8 mouse cellular contexts compared by ENCODE assay signal in genomic region chr10:128748252-128748864, GRCm38 (mm10). TPM values are rescaled to one million over a fixed set of nuclear protein-coding genes. Genes with fewer than 3 reads are reported as not detected.
DNase-seq lines count a peak whose midpoint lies in the region; ATAC-seq and TF ChIP-seq lines count a peak whose summit lies in the region.

No protein-coding gene starts in this region.

- peak overlapping the region; percentile 97 for H3K9ac ChIP-seq in MEL (ENCODE audit: control insufficient read depth, low read depth, low read length, poor library complexity, severe bottlenecking)
- H3K9ac ChIP-seq in forebrain, embryonic 14.5 days (ENCODE audit: low read length), result peak overlapping the region; percentile 84

- H3K9me3 ChIP-seq in MEL (replicated peaks; ENCODE audit: insufficient read depth, low read length), result no peaks in the 10 kb centered on the region
- no peaks in the 10 kb centered on the region for H3K9me3 ChIP-seq in forebrain, embryonic 14.5 days (replicated peaks; ENCODE audit: control insufficient read depth, low read length)

- no peak for TF ChIP-seq EP300 in MEL (IDR thresholded peaks at IDR 0.05; ENCODE audit: low read depth in 1 of 2, low read length in 2 of 2)

- DNase-seq in MEL (ENCODE audit: low read depth, low spot score), result peak; percentile 96
- peak; percentile 79 for DNase-seq in cerebellum, adult 11 months
- peak; percentile 97 for DNase-seq in forebrain, embryonic 14.5 days (ENCODE audit: low spot score)
- DNase-seq in heart, postnatal 25 days (ENCODE audit: low spot score), result peak; percentile 42
- DNase-seq in layer of hippocampus, adult 18-20 months (ENCODE audit: low spot score in 2 of 2), result peak; percentile 71 to 86
- peak; percentile 76 for DNase-seq in lung, adult 2 months
- DNase-seq in thymus, adult 2 months, result peak; percentile 80

- H3K4me2 ChIP-seq in forebrain, embryonic 14.5 days (ENCODE audit: low read length), result peak overlapping the region; percentile 85

- intact Hi-C loops in heart, postnatal 25 days (cut with DNase I), result loop anchor here (1.0 to 2.0 kb wide), 2 partner anchors 30 to 57 kb away; no protein-coding TSS in a partner anchor

- TF ChIP-seq POLR2A in MEL (IDR thresholded peaks at IDR 0.05; ENCODE audit: control insufficient read depth in 1 of 2, insufficient read depth in 1 of 2, low read depth in 1 of 2, low read length in 2 of 2, poor library complexity in 1 of 2), result peak in 1 of 2 experiments; percentile 74; a peak in 2 of 4 replicates
- TF ChIP-seq POLR2A in lung, adult 2 months (IDR thresholded peaks at IDR 0.05; ENCODE audit: borderline replicate concordance, extremely low read depth, low read depth, low read length), result peak; percentile 54; the same call in 1 of the 2 replicates
- peak; percentile 67; the same call in 1 of the 2 replicates for TF ChIP-seq POLR2A in thymus, adult 2 months (IDR thresholded peaks at IDR 0.05; ENCODE audit: control insufficient read depth, extremely low read depth, insufficient read depth, low read length, poor library complexity)

- H3K4me1 ChIP-seq in MEL (ENCODE audit: control insufficient read depth in 1 of 2, insufficient read depth in 2 of 2, low read length in 2 of 2), result peaks cover 2 to 25% of the 10 kb centered on the region in 2 experiments
- H3K4me1 ChIP-seq in forebrain, embryonic 14.5 days (ENCODE audit: control insufficient read depth, insufficient read depth, low read length), result peaks cover 20% of the 10 kb centered on the region
- H3K4me1 ChIP-seq in lung, adult 2 months (ENCODE audit: control insufficient read depth, insufficient read depth, low read length), result peaks cover 17% of the 10 kb centered on the region
- H3K4me1 ChIP-seq in thymus, adult 2 months (replicated peaks; ENCODE audit: control insufficient read depth, insufficient read depth, low read length), result peaks cover 10% of the 10 kb centered on the region

- peak in 2 of 3 experiments; percentile 49 to 50; a peak in 5 of 6 replicates for TF ChIP-seq CTCF in MEL (IDR thresholded peaks at IDR 0.05 in 2 of 3, conservative IDR thresholded peaks at IDR 0.05 in 1 of 3; ENCODE audit: control insufficient read depth in 1 of 3, insufficient read depth in 1 of 3, low read depth in 2 of 3, low read length in 3 of 3, poor library complexity in 1 of 3, severe bottlenecking in 1 of 3)
- 0 out of 2 replicates have a peak, but pooled peaks have one; percentile 8 for TF ChIP-seq CTCF in lung, adult 2 months (IDR thresholded peaks at IDR 0.05; ENCODE audit: insufficient read depth, low read length)
- peak; percentile 51; the same call in 1 of the 2 replicates for TF ChIP-seq CTCF in thymus, adult 2 months (IDR thresholded peaks at IDR 0.05; ENCODE audit: borderline replicate concordance, control insufficient read depth, extremely low read depth, insufficient read depth, low read length, poor library complexity)

- peaks cover 48% of the 10 kb centered on the region for H3K79me2 ChIP-seq in MEL (ENCODE audit: control insufficient read depth, insufficient read depth, low read length, poor library complexity)

- peak; percentile 96 for ATAC-seq in forebrain, embryonic 14.5 days
- ATAC-seq in neutrophil, adult 5-6 weeks (ENCODE audit: extremely low read depth, insufficient number of reproducible peaks, low FRiP score, poor library complexity, severe bottlenecking), result peak; percentile 70

- TF ChIP-seq RAD21 in MEL (IDR thresholded peaks at IDR 0.05; ENCODE audit: low read depth, low read length), result no peak

- no peaks in the 10 kb centered on the region for H3K27me3 ChIP-seq in MEL (ENCODE audit: control insufficient read depth in 1 of 2, insufficient read depth in 2 of 2, low read length in 2 of 2)
- H3K27me3 ChIP-seq in forebrain, embryonic 14.5 days (replicated peaks; ENCODE audit: control insufficient read depth, insufficient read depth, low read length), result peaks cover 16% of the 10 kb centered on the region
- no peaks in the 10 kb centered on the region for H3K27me3 ChIP-seq in thymus, adult 2 months (ENCODE audit: control insufficient read depth, insufficient read depth, low read length)

- H3K36me3 ChIP-seq in MEL (ENCODE audit: control insufficient read depth in 1 of 2, insufficient read depth in 2 of 2, low read length in 2 of 2), result peaks cover 4 to 22% of the 10 kb centered on the region in 2 experiments; a peak in 3 of 4 replicates
- 0 out of 2 replicates have a peak, but pooled peaks cover 10% of the 10 kb centered on the region for H3K36me3 ChIP-seq in forebrain, embryonic 14.5 days (ENCODE audit: control insufficient read depth, insufficient read depth, low read length)
- H3K36me3 ChIP-seq in thymus, adult 2 months (ENCODE audit: control insufficient read depth, insufficient read depth, low read length), result peaks cover 7% of the 10 kb centered on the region

- H3K27ac ChIP-seq in MEL (ENCODE audit: control insufficient read depth, low read depth, low read length), result peak overlapping the region; percentile 98
- H3K27ac ChIP-seq in forebrain, embryonic 14.5 days (ENCODE audit: low read depth, low read length), result peak overlapping the region; percentile 85
- H3K27ac ChIP-seq in thymus, adult 2 months (ENCODE audit: control insufficient read depth, insufficient read depth, low read length), result peak overlapping the region; percentile 99

- H3K4me3 ChIP-seq in MEL (ENCODE audit: control insufficient read depth in 1 of 2, insufficient read depth in 1 of 2, low read depth in 2 of 2, low read length in 2 of 2), result peak overlapping the region; percentile 96 to 97
- H3K4me3 ChIP-seq in forebrain, embryonic 14.5 days (ENCODE audit: low read depth, low read length), result peak overlapping the region; percentile 66
- peak overlapping the region; percentile 88 for H3K4me3 ChIP-seq in lung, adult 2 months (replicated peaks; ENCODE audit: extremely low read depth, low read depth, low read length)
- H3K4me3 ChIP-seq in thymus, adult 2 months (ENCODE audit: control insufficient read depth, insufficient read depth, low read length), result peak overlapping the region; percentile 88

- 0% methylated on average over 37 of the region's 37 CpGs for WGBS in forebrain, embryonic 14.5 days
- under 1% methylated on average over 37 of the region's 37 CpGs for WGBS in lung, adult 2 months
- under 1% methylated on average over 37 of the region's 37 CpGs for WGBS in thymus, adult 2 months

TF ChIP-seq in MEL, 35 proteins besides CTCF, POLR2A, EP300 and RAD21 (continues in another document):
- TF ChIP-seq CHD2 (IDR thresholded peaks at IDR 0.05; ENCODE audit: low read length), result no peak
- TF ChIP-seq MYC (IDR thresholded peaks at IDR 0.05; ENCODE audit: low read depth, low read length), result peak; percentile 51; the same call in 1 of the 2 replicates

RNA-seq across cellular contexts. Expression of gene Pym1, which starts 0.7 kb away (rescaled TPM):
- total RNA-seq in MEL (2012; rRNA removed), result 64.2 and 77.4 TPM in 2 replicates
- 100 to 1,000 TPM in 1 of 2 experiments, not detected in 1; 107 TPM for polyA plus RNA-seq in MEL (2012; ENCODE audit: insufficient read depth in 1 of 2, insufficient read length in 2 of 2, low read depth in 1 of 2, low replicate concordance in 2 of 2, missing spikeins in 1 of 2)
- polyA plus RNA-seq in forebrain, embryonic 14.5 days (2014; fragmentation: Nextera tagmentation; extraction: Ambion mirVana), result 48.4 and 55.4 TPM in 2 replicates
- total RNA-seq in heart, postnatal 25 days (2021), result 1 to 10 TPM; 6.8 to 8.6 TPM
- total RNA-seq in layer of hippocampus, adult 18-20 months (2021), result 10 to 100 TPM; 25.1 to 26.2 TPM
- polyA plus RNA-seq in lung, adult 2 months (2012; rRNA removed), result 15.9 and 22.4 TPM in 2 replicates
- total RNA-seq in neutrophil, adult 5-6 weeks (2017), result 56.3 and 57.8 TPM in 2 replicates
- polyA plus RNA-seq in thymus, adult 2 months (2012; rRNA removed), result 70.0 and 74.9 TPM in 2 replicates

RNA-seq across cellular contexts. Expression of gene Dgka, which starts 3.7 kb away (rescaled TPM):
- total RNA-seq in MEL (2012; rRNA removed), result 0.69 and 1.0 TPM in 2 replicates
- polyA plus RNA-seq in MEL (2012; ENCODE audit: insufficient read depth in 1 of 2, insufficient read length in 2 of 2, low read depth in 1 of 2, low replicate concordance in 2 of 2, missing spikeins in 1 of 2), result 1 to 10 TPM in 1 of 2 experiments, not detected in 1; 3.5 TPM
- polyA plus RNA-seq in forebrain, embryonic 14.5 days (2014; fragmentation: Nextera tagmentation; extraction: Ambion mirVana), result 3.8 and 4.5 TPM in 2 replicates
- 10 to 100 TPM; 11.7 to 11.9 TPM for total RNA-seq in heart, postnatal 25 days (2021)
- 10 to 100 TPM; 10.9 to 12.8 TPM for total RNA-seq in layer of hippocampus, adult 18-20 months (2021)
- 38.4 and 53.7 TPM in 2 replicates for polyA plus RNA-seq in lung, adult 2 months (2012; rRNA removed)
- 264 and 290 TPM in 2 replicates for total RNA-seq in neutrophil, adult 5-6 weeks (2017)
- 326 and 374 TPM in 2 replicates for polyA plus RNA-seq in thymus, adult 2 months (2012; rRNA removed)

RNA-seq across cellular contexts. Expression of gene Mmp19, which starts 42.4 kb away (rescaled TPM):
- 0.08 and 0.10 TPM in 2 replicates for total RNA-seq in MEL (2012; rRNA removed)
- polyA plus RNA-seq in MEL (2012; ENCODE audit: insufficient read depth in 1 of 2, insufficient read length in 2 of 2, low read depth in 1 of 2, low replicate concordance in 2 of 2, missing spikeins in 1 of 2), result under 1 TPM in 1 of 2 experiments, not detected in 1; 0.36 TPM
- 0.37 and 0.62 TPM in 2 replicates for polyA plus RNA-seq in forebrain, embryonic 14.5 days (2014; fragmentation: Nextera tagmentation; extraction: Ambion mirVana)
- 1 to 10 TPM; 3.1 to 3.2 TPM for total RNA-seq in heart, postnatal 25 days (2021)
- total RNA-seq in layer of hippocampus, adult 18-20 months (2021), result under 1 TPM; 0.43 to 0.50 TPM
- polyA plus RNA-seq in lung, adult 2 months (2012; rRNA removed), result 10.0 and 10.3 TPM in 2 replicates
- total RNA-seq in neutrophil, adult 5-6 weeks (2017), result 4.2 and 4.4 TPM in 2 replicates
- polyA plus RNA-seq in thymus, adult 2 months (2012; rRNA removed), result 1.8 and 3.9 TPM in 2 replicates

RNA-seq across cellular contexts. Expression of gene Cdk2, which starts 43.5 kb away (rescaled TPM):
- total RNA-seq in MEL (2012; rRNA removed), result 34.2 and 40.5 TPM in 2 replicates
- 10 to 100 TPM in 1 of 2 experiments, not detected in 1; 72.4 TPM for polyA plus RNA-seq in MEL (2012; ENCODE audit: insufficient read depth in 1 of 2, insufficient read length in 2 of 2, low read depth in 1 of 2, low replicate concordance in 2 of 2, missing spikeins in 1 of 2)
- 41.0 and 43.8 TPM in 2 replicates for polyA plus RNA-seq in forebrain, embryonic 14.5 days (2014; fragmentation: Nextera tagmentation; extraction: Ambion mirVana)
- 10 to 100 TPM; 12.7 to 15.7 TPM for total RNA-seq in heart, postnatal 25 days (2021)
- total RNA-seq in layer of hippocampus, adult 18-20 months (2021), result 1 to 10 TPM; 1.4 to 2.6 TPM
- polyA plus RNA-seq in lung, adult 2 months (2012; rRNA removed), result 11.4 and 17.3 TPM in 2 replicates
- 38.6 and 40.6 TPM in 2 replicates for total RNA-seq in neutrophil, adult 5-6 weeks (2017)
- polyA plus RNA-seq in thymus, adult 2 months (2012; rRNA removed), result 87.6 and 100 TPM in 2 replicates

RNA-seq across cellular contexts. Expression of gene Pmel, which starts 44.4 kb away (rescaled TPM):
- total RNA-seq in MEL (2012; rRNA removed), result 0.13 and 0.15 TPM in 2 replicates
- polyA plus RNA-seq in MEL (2012; ENCODE audit: insufficient read depth in 1 of 2, insufficient read length in 2 of 2, low read depth in 1 of 2, low replicate concordance in 2 of 2, missing spikeins in 1 of 2), result under 1 TPM in 1 of 2 experiments, not detected in 1; 0.45 TPM
- 0.27 and 0.83 TPM in 2 replicates for polyA plus RNA-seq in forebrain, embryonic 14.5 days (2014; fragmentation: Nextera tagmentation; extraction: Ambion mirVana)
- total RNA-seq in heart, postnatal 25 days (2021), result under 1 TPM; 0.49 to 0.89 TPM
- under 1 TPM; 0.20 to 0.25 TPM for total RNA-seq in layer of hippocampus, adult 18-20 months (2021)
- polyA plus RNA-seq in lung, adult 2 months (2012; rRNA removed), result 0.36 and 0.51 TPM in 2 replicates
- not detected in 2 replicates for total RNA-seq in neutrophil, adult 5-6 weeks (2017)
- polyA plus RNA-seq in thymus, adult 2 months (2012; rRNA removed), result 1.0 TPM in 2 replicates

Comparison
In these comparisons a context has a peak if more than half of its experiments do, and no peak if none do; other contexts are left out.
1. Peak in every context shown above with its lines: DNase-seq, ATAC-seq, H3K4me3 ChIP-seq and H3K27ac ChIP-seq.
2. DNase-seq: peak in every context shown above with its lines; median percentile 97 in forebrain, embryonic 14.5 days; 96 in MEL; 80 in thymus, adult 2 months; 79 in cerebellum, adult 11 months; 78 in layer of hippocampus, adult 18-20 months; 76 in lung, adult 2 months; 42 in heart, postnatal 25 days.
3. RNA of gene Dgka, which starts 3.7 kb away (total RNA-seq): 264 to 290 TPM in neutrophil, adult 5-6 weeks; 10.9 to 12.8 TPM in layer of hippocampus, adult 18-20 months, 11.7 to 11.9 TPM in heart, postnatal 25 days and 0.69 to 1.0 TPM in MEL; every median in the first group is over 10 times any median in the second.